Mouse (Mus musculus) E14TG2a.4 (cell line): ENCODE data around the gene Olfr1308.

Experiments
- H3K27me3 ChIP-seq: 2 replicates; pipeline ENCODE4 v1.6.1; 2014; ENCODE audit warnings: low read length, control low read depth; ENCODE audit not compliant: insufficient read depth
- H3K36me3 ChIP-seq: 2 replicates; pipeline ENCODE4 v1.6.1; 2014; ENCODE audit warnings: low read length, control low read depth; ENCODE audit not compliant: insufficient read depth
- H3K4me1 ChIP-seq: replicated peaks from 2 replicates; pipeline ENCODE4 v1.6.1; 2014; ENCODE audit warnings: low read depth, low read length, control low read depth
- H3K4me3 ChIP-seq: replicated peaks from 2 replicates; pipeline ENCODE4 v1.5.1; 2014; ENCODE audit warnings: mild to moderate bottlenecking, low read length
- H3K9me3 ChIP-seq: 2 replicates; pipeline ENCODE4 v1.6.1; 2014; ENCODE audit warnings: low read length, control low read depth
- CTCF ChIP-seq: conservative IDR thresholded peaks from 2 replicates; pipeline ENCODE4 v1.5.1; 2014; ENCODE audit warnings: low read length
- NANOG ChIP-seq: IDR thresholded peaks from 2 replicates; pipeline ENCODE4 v1.6.1; 2014; ENCODE audit warnings: borderline replicate concordance, low read length, mixed read lengths
- POU5F1 ChIP-seq: IDR thresholded peaks from 2 replicates; pipeline ENCODE4 v1.6.1; 2014; ENCODE audit warnings: low read length, borderline replicate concordance

Gene Olfr1308

GRCm38 (mm10) chr2:111964844-111965243 lies at the start of gene Olfr1308:
TSS of gene Olfr1308 (minus strand) at chr2:111964944.
- Histone ChIP-seq H3K27me3 (no peaks in the 10 kb centered on the region), H3K36me3 (no peaks in the 10 kb centered on the region), H3K4me3 (no peak within 1 kb of the TSS), H3K9me3 (peaks cover 6% of the 10 kb centered on the region; the same call in 1 of the 2 replicates), H3K4me1 (no peaks in the 10 kb centered on the region)
- TF ChIP-seq POU5F1: no peak
- no peak for TF ChIP-seq NANOG
- TF ChIP-seq CTCF: no peak

- Histone ChIP-seq H3K27me3 (no peaks in the 10 kb centered on the region), H3K4me3 (no peak within 1 kb of the TSS), H3K9me3 (peaks cover 3% of the 10 kb centered on the region; the same call in 1 of the 2 replicates), H3K36me3 (no peaks in the 10 kb centered on the region), H3K4me1 (no peaks in the 10 kb centered on the region)
- TF ChIP-seq NANOG (no peak), CTCF (no peak), POU5F1 (no peak)
Measured at GRCm38 (mm10) chr2:112012608-112013007, 47.9 kb upstream of the Olfr1308 start, which contains the start of gene Olfr1310. TSS of gene Olfr1310 (minus strand) at chr2:112012708.

DNA sequence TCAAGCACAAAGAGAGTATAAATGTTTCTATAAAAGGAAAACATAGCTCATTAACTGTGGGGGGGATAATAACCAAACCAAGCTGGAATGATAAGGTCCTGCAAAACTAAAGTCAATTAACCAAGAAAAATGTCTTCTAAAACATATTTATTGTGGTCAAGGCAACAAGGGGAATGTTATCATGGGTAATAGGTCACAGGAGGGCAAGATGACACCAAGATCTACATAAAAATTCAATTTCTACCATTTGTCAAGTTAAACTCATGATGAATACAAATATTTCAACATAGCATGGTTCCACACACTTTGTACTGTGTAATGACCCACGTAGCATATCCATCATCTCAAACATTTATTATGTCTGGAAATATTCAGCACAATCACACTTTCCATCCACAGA lies 25.4 kb upstream of the Olfr1308 start, which contains the start of gene Olfr1309:
Gene Olfr1309 (minus strand): TSS at position 101 of the 400 bp plus-strand sequence.
- H3K4me1 ChIP-seq: no peaks in the 10 kb centered on the region
- no peaks in the 10 kb centered on the region for H3K9me3 ChIP-seq
- no peak for TF ChIP-seq NANOG
- TF ChIP-seq CTCF: no peak
- no peak for TF ChIP-seq POU5F1
- no peaks in the 10 kb centered on the region for H3K27me3 ChIP-seq
- H3K36me3 ChIP-seq: no peaks in the 10 kb centered on the region
- H3K4me3 ChIP-seq: no peak within 1 kb of the TSS

- no peaks in the 10 kb centered on the region for H3K36me3 ChIP-seq
- TF ChIP-seq CTCF: no peak
- no peak for TF ChIP-seq POU5F1
- TF ChIP-seq NANOG: no peak
- H3K4me3 ChIP-seq: no peak within 1 kb of the TSS
- no peaks in the 10 kb centered on the region for H3K4me1 ChIP-seq
- no peaks in the 10 kb centered on the region for H3K9me3 ChIP-seq
- H3K27me3 ChIP-seq: no peaks in the 10 kb centered on the region
Measured at GRCm38 (mm10) chr2:111949340-111949739, 15.4 kb downstream of the Olfr1308 start, which contains the start of gene Olfr1307. TSS of gene Olfr1307 (minus strand) at chr2:111949440.

DNA sequence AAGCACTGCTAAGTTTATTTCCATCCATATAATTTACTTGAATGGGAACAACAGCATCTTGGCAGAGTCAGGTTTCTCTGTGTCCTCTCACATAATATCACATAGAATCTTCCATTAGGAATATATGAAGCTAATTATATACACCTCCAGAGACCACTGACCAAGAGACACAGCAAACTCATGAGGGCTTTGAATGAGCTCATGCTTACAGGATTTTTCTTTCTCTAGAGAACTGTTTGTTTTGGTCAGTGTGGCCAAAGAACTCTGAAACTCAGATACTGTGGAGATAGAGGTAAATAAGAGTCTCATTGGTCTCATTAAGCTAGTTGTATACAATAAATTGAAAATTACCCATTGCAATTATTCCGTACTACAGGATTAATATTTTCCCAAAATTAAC lies 48.6 kb downstream of the Olfr1308 start, which contains the start of gene Olfr1306:
Gene Olfr1306 (minus strand): TSS at position 101 of the 400 bp plus-strand sequence.
- no peak within 1 kb of the TSS for H3K4me3 ChIP-seq
- no peaks in the 10 kb centered on the region for H3K27me3 ChIP-seq
- H3K9me3 ChIP-seq: peaks cover 8% of the 10 kb centered on the region; the same call in 1 of the 2 replicates
- H3K36me3 ChIP-seq: no peaks in the 10 kb centered on the region
- TF ChIP-seq NANOG (no peak), POU5F1 (no peak), CTCF (no peak)
- no peaks in the 10 kb centered on the region for H3K4me1 ChIP-seq
